Mouse (Mus musculus): ENCODE measurements around the gene Bax.

DNA sequence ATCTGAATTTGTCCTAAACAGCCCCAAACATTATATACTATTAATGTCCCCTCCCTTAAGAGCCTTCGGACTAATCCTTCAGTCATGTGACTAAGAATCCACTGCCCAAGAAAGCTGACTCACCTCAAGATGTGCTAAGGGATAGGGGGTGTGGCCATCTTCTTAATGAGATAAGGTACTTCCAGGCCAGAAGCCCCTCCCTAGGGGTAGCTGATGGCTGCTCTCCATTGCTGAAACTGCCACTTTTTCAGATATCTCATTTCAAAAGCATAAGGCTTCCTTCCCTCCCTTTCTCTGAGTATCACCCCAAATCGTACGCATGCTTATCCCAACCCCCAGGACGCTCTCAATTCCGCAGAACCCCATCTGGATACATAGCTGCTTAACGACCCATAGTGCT is 41.9 kb upstream of the Bax start:
- TF ChIP-seq POLR2A (IDR thresholded peaks at IDR 0.05; ENCODE audit: insufficient read depth, low read depth, low read length) (no peak), CTCF (IDR thresholded peaks at IDR 0.05; ENCODE audit: insufficient read depth, low read depth, low read length) (no peak)

Measured in olfactory bulb, adult 2 months (tissue).